Mouse (Mus musculus): Measurements from ENCODE around the gene S100a3.

- no peak for TF ChIP-seq POLR2A (IDR thresholded peaks at IDR 0.05; ENCODE audit: low read depth, low read length)
- no peak for TF ChIP-seq CTCF (IDR thresholded peaks at IDR 0.05; ENCODE audit: extremely low read depth, insufficient read depth, insufficient read length, insufficient replicate concordance)
These were observed 86.9 kb downstream of the S100a3 start for GRCm38 (mm10) chr3:90647291-90647690.

Measured in spleen, adult 2 months (tissue).